Mouse (Mus musculus): ENCODE results near the gene Upf3a. TPM values are rescaled to one million over a fixed set of nuclear protein-coding genes. Genes with fewer than 3 reads are reported as not detected.
"Not testable (repeated sequence)": the region's sequence is repeated elsewhere in the genome, so short reads cannot be mapped to it uniquely, and the experiment has no call there.

Upf3a gene
- 23.1 and 24.4 TPM in 2 replicates for polyA plus RNA-seq (2011; ENCODE audit: insufficient read depth, insufficient read length, low read depth, missing spikeins)

DNA sequence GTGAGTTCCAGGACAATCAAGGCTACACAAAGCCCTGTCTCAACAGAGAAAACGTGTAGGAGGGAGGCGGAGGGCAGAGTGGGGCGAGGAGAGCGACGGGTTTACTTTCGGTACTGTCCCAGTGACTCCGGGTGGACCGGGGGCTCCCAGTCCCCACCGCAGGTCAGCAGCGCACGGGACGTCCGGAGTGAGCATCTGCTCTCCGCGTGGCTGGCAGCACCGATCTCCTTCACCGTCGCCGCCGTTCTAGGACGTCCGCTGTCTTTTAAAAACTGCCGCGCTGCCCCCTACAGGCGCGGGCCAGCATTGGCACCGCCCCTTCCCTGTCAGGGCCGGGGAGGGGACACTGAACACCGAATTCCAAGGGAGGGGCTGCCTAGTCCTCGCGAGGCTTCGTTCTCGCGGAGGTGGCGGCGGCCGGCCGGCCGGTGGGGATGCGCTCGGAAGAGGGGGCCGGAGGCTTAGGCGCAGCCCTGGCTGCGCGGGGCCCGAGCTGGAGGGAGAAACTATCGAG is at the start of gene Upf3a:
Upf3a (plus strand) TSS at position 366 of the 514 bp plus-strand sequence.
- no peaks in the 10 kb centered on the region for H3K27me3 ChIP-seq (ENCODE audit: control insufficient read depth, insufficient read depth, low read length, poor library complexity, severe bottlenecking)
- H3K4me1 ChIP-seq (ENCODE audit: control insufficient read depth, insufficient read depth, low read length) = no peaks in the 10 kb centered on the region
- TF ChIP-seq CTCF (IDR thresholded peaks at IDR 0.05; ENCODE audit: low read depth, low read length) = peak; percentile 68
- TF ChIP-seq EP300 (IDR thresholded peaks at IDR 0.05; ENCODE audit: insufficient read depth, low read depth, low read length) = no peak
- peak; percentile 94 for TF ChIP-seq POLR2A (IDR thresholded peaks at IDR 0.05; ENCODE audit: insufficient read depth, low read length)
- H3K36me3 ChIP-seq (ENCODE audit: control insufficient read depth, insufficient read depth, low read length, poor library complexity, severe bottlenecking) = peaks cover 18% of the 10 kb centered on the region
- H3K9me3 ChIP-seq (replicated peaks; ENCODE audit: control insufficient read depth, insufficient read depth, low read length, poor library complexity, severe bottlenecking) = no peaks in the 10 kb centered on the region
- H3K27ac ChIP-seq (ENCODE audit: insufficient read depth, low read length) = peak within 1 kb of the TSS; percentile 54
- H3K4me3 ChIP-seq (ENCODE audit: low read depth, low read length) = peak within 1 kb of the TSS; percentile 73
- H3K9ac ChIP-seq (ENCODE audit: low read depth, poor library complexity, severe bottlenecking) = peak within 1 kb of the TSS; percentile 90

GRCm38 (mm10) chr8:13740323-13740770 is 45.1 kb upstream of the Upf3a start:
- no peaks in the 10 kb centered on the region for H3K27me3 ChIP-seq (ENCODE audit: control insufficient read depth, insufficient read depth, low read length, poor library complexity, severe bottlenecking)
- H3K4me1 ChIP-seq (ENCODE audit: control insufficient read depth, insufficient read depth, low read length) = no peaks in the 10 kb centered on the region
- no peak overlapping the region for H3K4me3 ChIP-seq (ENCODE audit: low read depth, low read length)
- H3K9ac ChIP-seq (ENCODE audit: low read depth, poor library complexity, severe bottlenecking) = no peak overlapping the region
- H3K36me3 ChIP-seq (ENCODE audit: control insufficient read depth, insufficient read depth, low read length, poor library complexity, severe bottlenecking) = no peaks in the 10 kb centered on the region
- no peak for TF ChIP-seq CTCF (IDR thresholded peaks at IDR 0.05; ENCODE audit: low read depth, low read length)
- TF ChIP-seq POLR2A (IDR thresholded peaks at IDR 0.05; ENCODE audit: insufficient read depth, low read length) = no peak
- no peak for TF ChIP-seq EP300 (IDR thresholded peaks at IDR 0.05; ENCODE audit: insufficient read depth, low read depth, low read length)
- H3K9me3 ChIP-seq (replicated peaks; ENCODE audit: control insufficient read depth, insufficient read depth, low read length, poor library complexity, severe bottlenecking) = no peaks in the 10 kb centered on the region
- H3K27ac ChIP-seq (ENCODE audit: insufficient read depth, low read length) = no peak overlapping the region

DNA sequence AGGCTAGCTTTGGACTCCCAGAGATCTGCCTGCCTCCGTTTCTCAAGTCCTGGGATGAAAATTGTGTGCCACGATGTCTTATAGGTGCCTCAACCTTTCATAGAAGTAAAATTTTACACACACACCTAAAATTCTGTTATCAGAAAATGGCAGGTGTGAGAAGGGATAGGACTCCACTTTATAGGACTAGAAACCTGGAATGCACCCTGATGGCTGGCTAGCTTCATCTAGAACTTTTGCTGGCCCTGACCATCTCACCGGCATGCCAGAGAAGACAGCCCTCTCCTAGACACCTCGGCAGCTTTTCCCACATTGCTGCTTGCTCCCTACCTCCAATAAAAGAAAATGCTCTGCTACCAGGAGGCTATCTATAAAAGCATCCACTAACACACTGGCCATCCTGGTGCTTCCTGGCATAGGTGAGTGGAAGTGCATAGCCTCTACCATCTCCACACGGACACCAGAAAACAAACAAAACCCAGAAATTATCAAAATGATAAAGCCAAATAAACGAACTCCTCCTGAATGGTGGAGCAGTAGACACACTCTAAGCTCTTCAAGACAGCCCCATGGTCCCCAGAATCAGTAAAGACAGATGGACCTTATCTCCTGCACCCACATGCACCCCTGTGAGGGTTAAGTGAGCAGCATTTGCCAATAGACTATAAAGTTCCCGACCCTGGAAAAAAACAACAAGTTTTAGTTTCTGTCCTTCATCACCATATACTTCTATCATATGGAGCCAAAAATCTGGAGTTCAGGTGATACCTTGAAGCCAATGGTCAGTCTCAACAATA is 44.4 kb upstream of the Upf3a start:
- H3K27ac ChIP-seq (ENCODE audit: insufficient read depth, low read length) = no peak overlapping the region
- no peaks in the 10 kb centered on the region for H3K4me1 ChIP-seq (ENCODE audit: control insufficient read depth, insufficient read depth, low read length)
- H3K4me3 ChIP-seq (ENCODE audit: low read depth, low read length) = no peak overlapping the region
- no peaks in the 10 kb centered on the region for H3K9me3 ChIP-seq (replicated peaks; ENCODE audit: control insufficient read depth, insufficient read depth, low read length, poor library complexity, severe bottlenecking)
- H3K36me3 ChIP-seq (ENCODE audit: control insufficient read depth, insufficient read depth, low read length, poor library complexity, severe bottlenecking) = no peaks in the 10 kb centered on the region
- no peak overlapping the region for H3K9ac ChIP-seq (ENCODE audit: low read depth, poor library complexity, severe bottlenecking)
- TF ChIP-seq POLR2A (IDR thresholded peaks at IDR 0.05; ENCODE audit: insufficient read depth, low read length) = no peak
- TF ChIP-seq EP300 (IDR thresholded peaks at IDR 0.05; ENCODE audit: insufficient read depth, low read depth, low read length) = no peak
- TF ChIP-seq CTCF (IDR thresholded peaks at IDR 0.05; ENCODE audit: low read depth, low read length) = no peak
- H3K27me3 ChIP-seq (ENCODE audit: control insufficient read depth, insufficient read depth, low read length, poor library complexity, severe bottlenecking) = no peaks in the 10 kb centered on the region

- not testable (repeated sequence) for H3K4me1 ChIP-seq (ENCODE audit: control insufficient read depth, insufficient read depth, low read length); H3K4me3 ChIP-seq (ENCODE audit: low read depth, low read length); H3K27me3 ChIP-seq (ENCODE audit: control insufficient read depth, insufficient read depth, low read length, poor library complexity, severe bottlenecking); H3K9ac ChIP-seq (ENCODE audit: low read depth, poor library complexity, severe bottlenecking); H3K27ac ChIP-seq (ENCODE audit: insufficient read depth, low read length); H3K36me3 ChIP-seq (ENCODE audit: control insufficient read depth, insufficient read depth, low read length, poor library complexity, severe bottlenecking); H3K9me3 ChIP-seq (replicated peaks; ENCODE audit: control insufficient read depth, insufficient read depth, low read length, poor library complexity, severe bottlenecking)
These were observed 39.2 kb upstream of the Upf3a start for GRCm38 (mm10) chr8:13746212-13746611.

DNA sequence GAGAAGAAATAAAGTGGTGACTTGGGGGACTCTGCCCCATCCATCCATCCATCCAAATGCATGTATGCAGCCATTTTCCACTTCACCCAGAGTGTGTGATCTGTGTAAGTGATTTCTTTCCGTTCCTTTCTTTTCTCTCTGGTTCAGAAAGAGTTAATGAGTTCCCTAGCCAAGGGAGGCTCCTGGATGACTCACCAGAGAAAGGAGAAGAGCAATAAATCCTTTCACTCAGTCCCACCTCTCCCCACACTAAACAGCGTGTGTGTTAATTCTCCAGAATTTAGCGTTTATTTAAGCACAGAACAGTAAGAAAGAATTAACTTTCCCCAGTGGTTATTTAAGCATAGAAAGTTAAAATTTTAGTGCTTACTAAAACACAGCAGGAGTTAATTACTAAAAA is 37.8 kb upstream of the Upf3a start:
- TF ChIP-seq CTCF (IDR thresholded peaks at IDR 0.05; ENCODE audit: low read depth, low read length) = no peak
- no peak for TF ChIP-seq POLR2A (IDR thresholded peaks at IDR 0.05; ENCODE audit: insufficient read depth, low read length)
- no peak for TF ChIP-seq EP300 (IDR thresholded peaks at IDR 0.05; ENCODE audit: insufficient read depth, low read depth, low read length)
- Histone ChIP-seq H3K9me3 (replicated peaks; ENCODE audit: control insufficient read depth, insufficient read depth, low read length, poor library complexity, severe bottlenecking) (no peaks in the 10 kb centered on the region), H3K36me3 (ENCODE audit: control insufficient read depth, insufficient read depth, low read length, poor library complexity, severe bottlenecking) (no peaks in the 10 kb centered on the region), H3K9ac (ENCODE audit: low read depth, poor library complexity, severe bottlenecking) (no peak overlapping the region), H3K4me1 (ENCODE audit: control insufficient read depth, insufficient read depth, low read length) (no peaks in the 10 kb centered on the region), H3K4me3 (ENCODE audit: low read depth, low read length) (no peak overlapping the region), H3K27ac (ENCODE audit: insufficient read depth, low read length) (no peak overlapping the region), H3K27me3 (ENCODE audit: control insufficient read depth, insufficient read depth, low read length, poor library complexity, severe bottlenecking) (no peaks in the 10 kb centered on the region)

DNA sequence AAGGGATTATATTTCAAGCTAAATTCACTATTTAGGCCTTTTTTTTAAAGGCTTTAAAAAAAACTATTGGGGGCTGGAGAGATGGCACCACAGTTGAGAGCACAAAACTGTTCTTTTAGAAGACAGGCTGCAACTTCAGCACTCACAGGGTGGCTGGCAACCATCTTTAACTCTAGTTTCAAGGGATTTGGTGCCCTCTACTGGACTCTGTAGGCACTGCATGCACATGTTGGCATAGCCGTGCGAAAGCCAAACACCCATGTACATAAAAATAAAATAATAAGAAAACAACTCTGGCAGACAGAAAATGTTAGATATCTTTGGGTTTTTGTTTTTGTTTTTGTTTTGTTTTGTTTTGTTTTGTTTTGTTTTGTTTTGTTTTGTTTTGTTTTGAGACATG is 31.7 kb upstream of the Upf3a start:
- no peaks in the 10 kb centered on the region for H3K9me3 ChIP-seq (replicated peaks; ENCODE audit: control insufficient read depth, insufficient read depth, low read length, poor library complexity, severe bottlenecking)
- no peaks in the 10 kb centered on the region for H3K27me3 ChIP-seq (ENCODE audit: control insufficient read depth, insufficient read depth, low read length, poor library complexity, severe bottlenecking)
- no peaks in the 10 kb centered on the region for H3K4me1 ChIP-seq (ENCODE audit: control insufficient read depth, insufficient read depth, low read length)
- no peak overlapping the region for H3K27ac ChIP-seq (ENCODE audit: insufficient read depth, low read length)
- no peaks in the 10 kb centered on the region for H3K36me3 ChIP-seq (ENCODE audit: control insufficient read depth, insufficient read depth, low read length, poor library complexity, severe bottlenecking)
- no peak for TF ChIP-seq POLR2A (IDR thresholded peaks at IDR 0.05; ENCODE audit: insufficient read depth, low read length)
- TF ChIP-seq EP300 (IDR thresholded peaks at IDR 0.05; ENCODE audit: insufficient read depth, low read depth, low read length) = no peak
- TF ChIP-seq CTCF (IDR thresholded peaks at IDR 0.05; ENCODE audit: low read depth, low read length) = peak; percentile 74
- H3K4me3 ChIP-seq (ENCODE audit: low read depth, low read length) = no peak overlapping the region
- H3K9ac ChIP-seq (ENCODE audit: low read depth, poor library complexity, severe bottlenecking) = no peak overlapping the region
